Mouse (Mus musculus) testis, postnatal 10 days (tissue): ENCODE results near the gene Ccr1.
"Not testable (repeated sequence)": the region's sequence is repeated elsewhere in the genome, so short reads cannot be mapped to it uniquely, and the experiment has no call there.

Experiments used
- DNase-seq: peaks from one replicate; pipeline ENCODE4 v3.0.0; 2021; ENCODE audit warnings: low spot score

Ccr1 gene

GRCm38 (mm10) chr9:123968290-123968912 is at the start of gene Ccr1:
Gene Ccr1, minus strand, starts transcription at chr9:123968692.
- DNase-seq, result no peak

- DNase-seq, result no peak
Observed at GRCm38 (mm10) chr9:124016048-124016447, 47.6 kb upstream of the Ccr1 start.

GRCm38 (mm10) chr9:124014985-124015652 is 46.6 kb upstream of the Ccr1 start:
- no peak for DNase-seq

GRCm38 (mm10) chr9:124013270-124013669 is 44.8 kb upstream of the Ccr1 start:
- DNase-seq, result no peak

GRCm38 (mm10) chr9:124012691-124013090 is 44.2 kb upstream of the Ccr1 start:
- DNase-seq, result no peak

- DNase-seq, result no peak
Observed at GRCm38 (mm10) chr9:123999784-124000183, 31.3 kb upstream of the Ccr1 start.

- no peak for DNase-seq
Observed at GRCm38 (mm10) chr9:123997719-123998118, 29.2 kb upstream of the Ccr1 start.

GRCm38 (mm10) chr9:123991312-123991906 is 22.9 kb upstream of the Ccr1 start:
- no peak for DNase-seq

GRCm38 (mm10) chr9:123989671-123990070 is 21.2 kb upstream of the Ccr1 start:
- no peak for DNase-seq

GRCm38 (mm10) chr9:123986217-123986616 is 17.7 kb upstream of the Ccr1 start:
- DNase-seq, result no peak

- DNase-seq, result no peak
Observed at GRCm38 (mm10) chr9:123984943-123985342, 16.5 kb upstream of the Ccr1 start.

- no peak for DNase-seq
Observed at GRCm38 (mm10) chr9:123982720-123983119, 14.2 kb upstream of the Ccr1 start.

GRCm38 (mm10) chr9:123981909-123982308 is 13.4 kb upstream of the Ccr1 start:
- DNase-seq, result no peak

- not testable (repeated sequence) for DNase-seq
Observed at GRCm38 (mm10) chr9:123980858-123981475, 12.5 kb upstream of the Ccr1 start.

- DNase-seq, result no peak
Observed at GRCm38 (mm10) chr9:123978308-123978707, 9.8 kb upstream of the Ccr1 start, which contains the start of gene Ccr1l1. Gene Ccr1l1, minus strand, starts transcription at chr9:123978408.

GRCm38 (mm10) chr9:123976876-123977663 is 8.6 kb upstream of the Ccr1 start:
- no peak for DNase-seq

- no peak for DNase-seq
Observed at GRCm38 (mm10) chr9:123975630-123976029, 7.1 kb upstream of the Ccr1 start.

GRCm38 (mm10) chr9:123966858-123967495 is 1.5 kb downstream of the Ccr1 start:
- DNase-seq, result not testable (repeated sequence)

- no peak for DNase-seq
Observed at GRCm38 (mm10) chr9:123964776-123965175, 3.7 kb downstream of the Ccr1 start.

GRCm38 (mm10) chr9:123960161-123960560 is 8.3 kb downstream of the Ccr1 start:
- DNase-seq, result no peak

GRCm38 (mm10) chr9:123957911-123958413 is 10.5 kb downstream of the Ccr1 start:
- DNase-seq, result no peak
